Mouse (Mus musculus) testis, adult 2 months (tissue): Measurements from ENCODE around the gene Zfp800.

Experiments used
- CTCF ChIP-seq: fragments of 200-500 bp; IDR thresholded peaks from 2 replicates; pipeline ENCODE4 v1.5.1; 2012; ENCODE audit warnings: low read depth, mild to moderate bottlenecking, inconsistent platforms, low read length, moderate library complexity; ENCODE audit not compliant: control insufficient read depth, insufficient read depth, insufficient replicate concordance
- POLR2A ChIP-seq: fragments of 200-500 bp; IDR thresholded peaks from 2 replicates; pipeline ENCODE4 v1.6.1; 2012; ENCODE audit warnings: low read depth, mild to moderate bottlenecking, inconsistent platforms, low read length, moderate library complexity; ENCODE audit not compliant: control insufficient read depth

DNA sequence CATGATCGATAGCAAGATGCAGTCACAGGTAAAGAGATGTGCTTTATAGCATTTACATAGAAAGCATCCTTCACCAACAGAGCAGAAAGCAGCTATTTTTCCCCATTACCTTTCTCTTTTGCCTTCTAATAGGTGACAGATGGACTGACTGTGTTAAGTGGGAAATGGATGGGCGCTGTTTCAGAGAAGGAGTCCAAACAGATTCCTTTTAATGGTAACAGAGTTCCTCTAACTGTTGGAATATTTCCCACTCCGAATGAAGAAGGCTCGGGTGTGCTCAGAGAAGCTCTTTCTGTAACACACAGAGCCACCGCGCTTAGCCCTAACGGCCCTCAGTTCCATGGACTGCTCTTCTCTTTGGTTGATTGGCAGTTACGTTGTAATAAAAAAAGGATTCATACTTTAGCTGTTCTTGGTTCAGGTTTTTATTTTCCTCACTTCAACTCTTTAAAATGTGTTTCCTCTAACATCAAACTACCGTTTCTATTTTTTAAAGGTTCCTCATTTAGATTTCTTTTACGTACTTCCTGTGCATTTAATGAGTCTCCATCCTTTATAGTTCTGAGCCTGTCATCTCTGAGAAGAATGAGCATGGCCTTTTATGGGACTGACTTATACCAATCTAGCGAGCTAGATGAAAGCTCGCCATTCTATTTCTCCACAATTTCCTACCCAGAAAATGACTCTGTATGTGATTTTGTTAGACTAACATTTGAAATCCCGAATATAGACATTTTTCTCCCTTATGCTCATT lies 78.8 kb downstream of the Zfp800 start:
- TF ChIP-seq CTCF (no peak), POLR2A (no peak)
